Mouse (Mus musculus) G1E (cell line): ENCODE measurements around the gene Pnma1.

Experiments
- CTCF ChIP-seq: IDR thresholded peaks from 2 replicates; pipeline ENCODE4 v1.5.1; 2012; ENCODE audit warnings: low read depth, low read length, inconsistent platforms, mixed read lengths
- GATA1 ChIP-seq: IDR thresholded peaks from 2 replicates; pipeline ENCODE4 v1.6.1; 2012; ENCODE audit warnings: borderline replicate concordance, low read length, inconsistent platforms, mixed read lengths
- GATA2 ChIP-seq: IDR thresholded peaks from 2 replicates; pipeline ENCODE4 v1.6.1; 2012; ENCODE audit warnings: low read depth, low read length, inconsistent platforms, borderline replicate concordance
- TAL1 ChIP-seq: conservative IDR thresholded peaks from 2 replicates; pipeline ENCODE4 v1.6.1; 2012; ENCODE audit warnings: low read depth, low read length, inconsistent platforms, mixed read lengths

DNA sequence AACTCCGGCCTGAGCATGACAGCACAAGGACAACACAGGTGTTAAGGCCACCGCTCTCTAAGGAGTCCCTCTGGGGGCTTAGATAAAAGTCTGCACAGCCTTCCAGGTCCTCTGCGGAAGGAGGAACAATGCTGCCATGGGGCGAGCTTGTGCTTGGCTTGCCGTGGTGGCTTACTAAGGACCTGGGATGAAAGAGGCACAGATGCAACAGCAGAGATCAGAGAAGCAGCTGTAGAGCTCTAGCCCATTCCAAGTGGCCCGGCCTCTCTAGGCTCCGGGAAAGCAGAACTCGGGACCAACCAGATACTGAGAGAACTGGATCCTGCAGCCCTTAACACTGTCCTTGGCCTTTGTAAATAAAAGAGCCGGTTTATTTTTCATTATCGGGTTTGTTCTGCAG, 3.6 kb upstream of the Pnma1 start:
- TF ChIP-seq CTCF = no peak
- no peak for TF ChIP-seq GATA1
- TF ChIP-seq TAL1 = no peak
- TF ChIP-seq GATA2 = no peak
